Mouse (Mus musculus) right cerebral cortex, postnatal 36 days (tissue): Measurements from ENCODE around the gene Copz2.

Experiments
- DNase-seq, 2 experiments: peaks; one replicate each; pipeline ENCODE4 v3.0.0; 2022; ENCODE audit warnings: low spot score in 2 of 2, mixed read lengths in 1 of 2

Gene Copz2

DNA sequence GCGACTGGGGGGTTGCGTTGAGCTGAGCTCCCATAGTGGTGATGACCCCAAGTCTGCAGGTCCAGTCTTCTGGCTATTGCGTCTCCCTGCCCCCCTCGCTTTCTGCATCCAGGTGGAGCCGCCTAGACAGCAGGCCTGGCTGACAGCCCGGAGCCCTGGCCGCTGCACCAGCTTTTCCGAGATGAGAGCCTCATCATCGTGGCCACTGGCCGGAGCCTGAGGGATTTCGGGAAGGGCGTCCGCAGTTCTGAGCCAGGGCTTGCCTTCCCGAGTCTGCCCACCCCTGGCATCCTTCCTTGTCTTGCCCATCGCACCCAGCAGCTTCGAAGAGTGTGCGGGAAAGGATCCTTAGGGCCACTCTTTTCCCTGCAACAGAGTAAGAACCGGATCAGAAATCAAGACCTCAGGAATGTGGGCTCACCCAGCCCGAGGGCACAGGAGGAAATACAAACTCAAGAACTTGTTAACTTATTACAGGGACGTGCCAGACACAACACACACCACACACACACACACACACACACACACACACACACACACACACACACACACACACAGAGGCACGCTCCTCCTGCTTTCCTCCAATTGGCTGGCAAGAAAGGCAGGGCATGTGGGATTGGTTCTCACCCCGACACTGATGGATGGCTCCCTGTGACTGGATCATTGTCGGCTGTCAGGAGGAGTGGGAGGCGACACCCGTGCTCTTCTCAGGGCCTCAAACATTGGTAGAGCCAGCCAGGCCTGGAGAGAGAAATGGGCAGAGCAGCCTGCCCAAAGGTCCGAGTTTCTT lies 13.7 kb downstream of the Copz2 start:
- no peak for DNase-seq

DNA sequence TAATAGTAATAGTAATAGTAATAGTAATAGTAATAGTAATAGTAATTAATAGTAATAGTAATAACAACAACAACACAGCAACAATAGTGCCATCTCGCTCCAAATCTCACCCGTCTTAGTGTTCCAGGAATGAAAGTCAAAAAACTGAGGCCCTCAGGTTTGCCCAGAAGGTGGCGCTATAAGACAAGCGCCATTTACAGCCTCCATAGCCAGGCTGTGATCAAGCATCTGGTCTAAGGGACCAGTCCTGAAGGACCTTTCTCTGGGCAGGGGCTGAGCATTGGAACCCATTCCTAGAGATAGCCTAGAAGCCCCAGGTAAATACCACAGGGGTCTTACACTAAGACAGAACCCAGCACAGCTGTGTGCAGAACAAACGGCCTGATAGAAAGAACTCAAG lies 17.5 kb downstream of the Copz2 start:
- peak; percentile 44 to 51 for DNase-seq

DNA sequence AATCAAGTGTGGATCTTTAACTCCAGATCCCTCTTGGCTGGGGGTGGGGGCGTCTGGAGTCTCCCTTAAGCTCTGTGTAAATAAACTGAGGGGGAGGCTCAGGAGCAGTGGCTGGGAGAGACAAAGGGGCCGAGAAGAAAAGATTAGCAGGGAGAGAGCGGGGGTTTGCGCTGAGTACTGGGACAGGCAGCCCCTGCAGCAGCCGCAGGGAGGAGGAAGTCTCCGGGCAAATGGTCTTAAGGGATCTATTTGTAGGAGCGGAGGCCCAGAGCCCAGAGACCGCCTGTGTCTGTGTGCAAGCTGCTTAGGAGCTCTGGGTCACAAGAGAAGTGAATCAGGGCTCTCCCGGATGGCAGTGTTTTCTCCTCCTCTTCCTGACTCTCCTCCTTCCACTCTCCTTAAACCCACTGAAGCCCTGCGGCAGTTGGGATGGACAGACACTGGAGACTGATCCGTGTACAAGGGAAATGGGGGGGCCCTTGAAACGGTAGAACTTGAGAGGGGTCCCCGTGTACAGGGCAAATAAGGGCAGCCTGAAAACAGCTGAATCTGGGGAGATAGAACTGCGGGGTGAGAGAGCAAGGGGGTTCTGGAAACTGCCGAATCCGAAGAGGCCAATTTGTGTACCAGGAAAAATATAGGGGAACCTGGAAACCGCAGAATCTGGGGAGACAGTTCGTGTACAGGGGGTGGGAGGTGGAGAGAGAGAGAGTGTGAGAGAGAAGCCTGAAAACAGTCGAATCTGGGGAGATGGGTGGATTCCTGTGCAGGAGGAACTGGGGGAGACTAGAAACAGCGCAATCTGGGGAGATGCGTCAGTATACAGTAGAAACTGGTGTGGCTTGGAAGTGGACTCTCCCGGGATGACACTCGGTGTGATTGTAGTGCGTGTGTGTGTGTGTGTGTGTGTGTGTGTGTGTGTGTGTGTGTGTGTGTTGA lies 23.0 kb downstream of the Copz2 start:
- DNase-seq, result no peak

DNA sequence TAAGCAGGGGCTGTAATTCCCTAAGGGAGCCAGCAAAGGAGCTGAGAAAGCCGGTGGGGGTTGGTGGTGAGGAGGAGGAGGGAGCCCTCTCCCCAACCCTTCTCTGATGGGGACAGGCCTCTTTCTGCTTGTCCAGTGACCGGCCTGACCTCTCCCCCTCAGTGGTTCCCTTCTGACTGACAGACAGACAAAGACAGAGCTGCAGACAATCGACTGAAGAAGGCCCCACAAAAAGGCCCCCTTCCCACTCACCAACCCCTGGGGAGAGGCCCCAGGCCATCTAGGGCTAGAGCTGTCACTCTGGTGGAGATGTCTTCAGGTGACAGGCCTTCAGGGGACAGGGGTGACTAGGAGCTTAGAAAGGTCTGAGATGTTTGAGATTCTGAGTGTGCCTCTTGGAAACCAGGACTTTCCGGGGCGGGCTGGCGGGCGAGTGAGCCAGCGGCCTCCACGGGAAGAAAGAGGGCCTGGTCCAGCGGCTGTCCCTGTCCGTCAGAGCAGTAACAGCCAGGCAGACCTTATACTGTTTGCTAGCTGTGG lies 24.0 kb downstream of the Copz2 start:
- DNase-seq, result no peak

DNA sequence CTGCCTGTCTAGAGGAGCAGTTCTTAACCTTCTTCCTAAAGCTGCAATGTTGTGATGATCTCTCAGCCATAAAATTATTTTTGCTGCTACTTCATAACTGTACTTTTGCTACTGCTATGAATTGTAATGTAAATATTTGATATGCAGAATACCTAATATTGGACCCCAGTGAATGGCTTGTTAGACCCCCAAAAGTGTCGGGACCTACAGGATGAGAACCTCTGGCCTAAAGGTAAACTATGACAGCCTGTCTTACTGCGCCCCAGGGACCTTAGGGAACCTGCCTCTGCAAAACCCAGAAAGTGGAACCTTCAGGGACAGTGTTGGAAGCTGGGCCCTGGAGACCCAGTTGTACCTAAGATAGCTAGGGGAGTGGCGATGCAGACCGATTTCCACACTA lies 25.6 kb downstream of the Copz2 start:
- no peak for DNase-seq

DNA sequence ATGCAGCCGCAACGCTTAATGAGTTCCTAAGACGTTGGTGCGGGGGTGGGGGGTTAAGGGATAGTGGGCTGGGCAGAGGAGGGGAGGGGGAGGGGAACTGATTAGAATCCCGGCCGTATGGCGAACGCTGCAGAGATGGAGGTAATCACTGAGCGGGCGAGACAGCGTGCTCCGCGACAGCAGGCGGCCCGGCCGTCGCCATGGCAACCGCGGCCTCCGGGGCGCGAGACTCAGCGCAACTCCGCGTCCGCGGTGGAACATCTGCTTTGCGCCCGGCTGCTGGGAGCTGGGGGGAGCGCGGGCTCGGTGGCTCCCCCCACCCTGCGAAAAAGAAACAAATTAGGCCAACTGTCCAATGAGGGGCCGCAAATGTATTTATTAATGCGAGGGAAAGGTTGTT lies 26.1 kb downstream of the Copz2 start:
- DNase-seq, result peak; percentile 79 to 84

DNA sequence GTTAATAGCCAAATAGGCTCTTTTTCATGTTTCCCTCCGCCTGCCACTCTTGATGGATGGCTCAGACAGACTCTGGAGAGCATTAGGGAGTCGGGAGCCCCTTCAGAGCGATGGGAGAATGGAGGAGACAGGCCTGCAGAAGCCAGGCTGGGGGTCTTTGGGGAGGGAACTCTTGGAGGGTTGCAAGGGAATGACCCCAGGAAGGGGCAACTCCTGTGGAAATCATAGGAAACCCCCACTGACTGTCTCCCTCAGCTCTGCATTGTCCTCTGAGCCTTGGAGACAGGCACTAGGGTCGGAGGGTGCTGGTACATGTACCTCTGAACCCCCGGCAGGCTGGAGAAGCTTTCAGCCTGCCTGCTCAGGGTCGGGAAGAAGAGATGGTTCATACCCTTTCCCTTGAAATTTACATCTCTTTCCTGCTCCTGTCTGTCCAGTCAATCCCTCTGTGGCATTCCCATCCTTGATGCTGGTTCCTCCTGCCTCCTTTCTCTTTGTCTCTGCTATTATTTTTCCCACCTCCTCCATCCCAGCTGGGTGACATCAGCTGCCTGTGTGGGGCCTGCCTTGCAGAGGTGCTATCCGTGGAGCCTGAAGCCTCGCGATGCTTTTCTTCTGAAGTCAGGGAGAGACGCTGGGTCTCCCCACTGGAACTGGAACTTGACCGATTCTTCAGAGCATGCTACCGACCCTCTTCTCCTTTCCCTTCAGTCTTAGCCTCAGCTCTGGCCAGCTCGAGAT lies 26.8 kb downstream of the Copz2 start:
- no peak for DNase-seq

DNA sequence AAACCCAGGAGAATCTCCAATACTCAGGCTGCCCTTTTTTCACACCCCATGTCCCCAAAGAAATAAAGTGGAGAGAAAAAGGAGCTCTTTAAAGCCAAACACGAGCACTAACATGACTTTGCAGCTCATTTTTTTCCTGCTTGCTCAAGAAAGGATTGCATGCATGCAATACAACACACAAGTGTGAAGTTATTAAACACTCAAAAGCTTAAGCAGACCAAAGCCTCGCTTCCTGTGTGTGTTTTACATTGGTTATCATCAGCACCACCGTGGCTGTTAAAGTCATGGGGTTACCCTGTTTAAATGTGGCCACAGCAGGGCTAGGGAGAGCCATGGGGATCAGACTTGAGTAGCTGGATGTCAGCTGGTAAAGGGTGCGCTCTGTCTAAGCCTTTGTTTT lies 27.4 kb downstream of the Copz2 start:
- no peak for DNase-seq

DNA sequence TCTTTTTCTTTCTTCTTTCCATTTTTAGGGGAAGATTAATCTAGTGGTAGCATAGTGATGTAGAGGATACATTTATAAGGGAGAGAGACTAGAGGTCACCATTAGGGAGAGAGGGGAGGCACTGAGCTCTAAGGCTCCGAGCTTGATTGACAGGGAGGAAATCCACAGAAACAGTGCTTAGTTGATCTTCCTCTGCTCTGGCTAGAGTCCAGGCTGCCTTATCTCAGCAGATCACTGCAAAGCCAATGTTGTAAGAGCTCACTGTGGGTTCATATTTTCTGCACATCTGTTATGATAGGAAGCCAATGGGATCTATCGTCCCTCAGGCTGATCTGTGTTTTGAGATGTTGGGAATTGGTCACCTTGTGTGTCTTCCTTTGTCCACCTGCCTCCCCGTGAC lies 29.0 kb downstream of the Copz2 start:
- no peak for DNase-seq

DNA sequence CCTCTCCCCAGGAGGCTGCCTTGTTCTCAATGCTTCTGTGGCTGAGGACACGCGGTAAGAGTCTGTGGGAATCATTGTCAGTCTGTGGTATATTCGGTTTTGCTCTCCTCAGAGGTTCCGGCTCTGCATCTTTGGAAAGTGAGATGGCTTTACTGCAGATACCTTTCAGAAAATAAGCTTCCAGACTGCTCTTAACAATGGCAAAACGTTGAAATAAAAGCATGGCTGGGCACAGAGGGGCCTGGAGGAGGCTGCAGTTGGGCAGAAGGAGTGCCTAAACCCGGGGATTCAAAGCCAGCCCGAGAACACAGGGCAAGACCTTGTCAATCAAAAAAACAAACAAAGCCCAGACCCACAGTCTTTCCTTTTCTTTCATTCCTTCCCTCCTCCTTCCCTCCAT lies 29.7 kb downstream of the Copz2 start:
- no peak for DNase-seq

DNA sequence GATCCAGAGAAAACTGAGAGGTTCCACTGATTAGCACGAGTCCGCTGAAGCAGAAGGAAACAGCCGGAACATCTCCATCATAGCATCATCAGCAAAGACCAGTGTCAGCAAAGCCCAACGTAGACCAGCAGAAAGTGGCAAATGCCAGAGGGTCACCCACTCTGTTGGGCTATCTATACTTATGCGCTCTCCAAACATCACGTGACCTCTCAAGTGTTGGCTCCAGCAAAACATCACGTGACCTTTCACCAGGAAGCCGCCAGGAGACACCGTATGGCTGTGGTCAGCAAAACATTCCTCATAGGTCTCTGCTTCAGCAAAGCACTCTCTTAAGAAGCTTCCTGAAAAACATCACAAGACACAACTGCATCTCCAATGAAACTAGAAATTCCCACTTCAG lies 30.6 kb downstream of the Copz2 start:
- no peak for DNase-seq

DNA sequence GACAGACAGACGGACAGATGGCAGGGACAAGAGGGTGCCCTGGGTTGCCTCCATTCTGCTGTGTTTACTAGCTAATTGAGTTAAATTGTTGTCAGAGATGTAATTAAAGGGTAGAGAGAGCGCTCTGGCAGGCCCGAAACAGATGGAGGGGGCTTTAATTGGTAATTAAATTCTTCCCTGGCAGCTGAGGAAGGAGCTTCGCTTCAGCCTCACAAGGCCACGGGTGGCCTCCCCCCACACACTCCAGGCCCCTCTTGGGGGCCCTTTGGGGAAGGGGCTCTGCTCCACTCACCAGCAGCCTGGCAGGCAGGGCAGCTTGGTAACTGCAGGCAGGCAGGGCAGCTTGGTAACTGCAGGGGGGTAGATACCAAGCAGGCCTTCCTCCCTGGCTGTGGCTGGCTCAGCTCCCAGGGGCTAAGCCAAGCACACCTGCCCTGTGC lies 36.3 kb downstream of the Copz2 start:
- DNase-seq, result no peak

DNA sequence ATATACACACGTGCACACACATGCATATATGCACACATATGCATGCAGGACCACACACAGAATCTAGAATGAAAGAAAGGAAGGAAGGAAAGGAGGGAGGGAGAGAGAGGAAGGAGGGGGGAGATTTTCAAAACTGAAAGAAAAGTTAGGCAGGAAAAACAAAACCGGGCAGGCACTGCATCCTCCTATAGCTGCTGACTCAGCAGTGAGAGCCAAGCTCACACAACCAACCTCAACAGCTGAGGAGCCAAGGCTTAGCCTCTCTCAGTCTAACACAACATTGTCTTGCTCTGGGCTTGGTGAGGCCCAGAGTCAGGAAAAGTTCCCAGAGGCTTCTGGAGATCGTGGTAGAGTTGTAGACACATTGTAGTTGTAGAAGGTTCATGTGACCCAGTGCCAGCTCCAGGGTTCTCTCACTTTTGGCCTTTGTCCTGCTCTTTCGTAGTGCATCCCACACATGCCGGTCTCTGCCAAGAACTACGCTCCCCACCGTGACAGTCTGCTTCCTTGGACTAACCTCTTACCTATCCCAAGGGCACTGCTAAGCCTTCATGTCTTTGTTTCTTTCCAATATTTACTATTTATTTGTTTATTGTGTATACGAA lies 37.4 kb downstream of the Copz2 start:
- DNase-seq, result no peak

DNA sequence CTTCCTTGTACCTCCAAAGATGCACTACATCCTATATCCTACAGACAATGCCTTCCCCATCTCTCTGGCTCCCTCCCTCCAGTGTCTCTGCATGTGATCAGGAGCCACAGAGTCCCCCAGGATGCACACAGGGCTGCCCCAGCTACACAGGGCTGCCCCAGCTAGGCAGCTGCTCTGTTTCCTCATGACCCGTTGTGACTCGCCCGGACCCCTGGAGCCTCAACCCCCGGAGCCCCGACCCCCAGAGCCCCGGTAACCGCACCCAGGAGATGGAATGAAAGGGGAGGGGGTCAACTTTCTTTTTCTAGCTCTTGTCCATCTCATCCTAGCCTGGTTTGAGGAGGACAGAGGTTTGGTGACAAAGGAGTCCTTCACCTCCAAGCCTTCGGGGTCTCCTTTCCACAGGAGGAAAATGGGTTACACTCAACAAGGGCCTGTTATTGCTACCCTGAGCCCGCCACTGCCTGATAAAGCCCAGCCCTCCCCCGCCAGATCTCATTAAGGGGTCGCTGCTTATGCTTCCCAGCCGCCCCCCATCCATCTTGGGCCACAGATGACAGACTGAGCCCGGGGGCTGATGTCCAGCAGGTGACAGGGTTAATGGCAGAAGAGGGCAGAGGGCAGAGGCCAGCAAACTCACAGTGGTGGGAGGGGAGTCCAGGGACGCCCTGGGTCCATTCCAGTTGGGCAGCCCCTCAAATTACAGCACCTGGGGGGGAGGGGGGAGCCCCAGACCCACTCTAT lies 42.3 kb downstream of the Copz2 start:
- no peak for DNase-seq

DNA sequence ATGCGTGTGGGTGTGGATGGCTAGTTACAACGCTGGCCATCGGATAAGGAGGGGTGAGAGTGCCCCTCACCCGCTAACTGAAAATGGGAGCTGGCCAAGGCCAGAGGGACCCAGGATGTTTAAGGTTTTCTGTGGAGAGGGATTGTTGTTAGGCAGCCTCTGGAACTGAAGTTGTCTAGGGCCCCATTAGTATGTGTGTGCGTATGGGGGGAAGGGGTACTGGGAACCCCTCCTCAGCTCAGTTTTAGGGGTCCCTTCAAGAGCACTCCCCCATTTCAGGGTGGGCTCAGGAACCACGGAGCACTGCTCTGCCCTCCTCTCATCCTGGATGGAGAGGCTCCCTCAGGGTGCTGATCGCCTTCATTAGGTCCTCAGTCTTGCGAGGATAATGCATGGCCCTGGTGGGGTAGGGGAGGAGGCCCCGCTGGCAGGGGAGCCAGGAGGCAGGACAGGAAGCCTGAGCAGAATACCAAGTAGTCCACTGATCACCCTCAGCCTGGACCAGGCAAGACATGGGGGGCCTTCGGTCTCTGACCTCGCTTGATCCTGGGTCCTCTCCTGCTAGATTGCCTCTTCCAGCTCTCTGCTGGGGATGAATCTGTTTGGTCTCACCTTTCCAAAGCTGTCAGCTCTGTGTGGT lies 43.7 kb downstream of the Copz2 start:
- DNase-seq, result no peak

DNA sequence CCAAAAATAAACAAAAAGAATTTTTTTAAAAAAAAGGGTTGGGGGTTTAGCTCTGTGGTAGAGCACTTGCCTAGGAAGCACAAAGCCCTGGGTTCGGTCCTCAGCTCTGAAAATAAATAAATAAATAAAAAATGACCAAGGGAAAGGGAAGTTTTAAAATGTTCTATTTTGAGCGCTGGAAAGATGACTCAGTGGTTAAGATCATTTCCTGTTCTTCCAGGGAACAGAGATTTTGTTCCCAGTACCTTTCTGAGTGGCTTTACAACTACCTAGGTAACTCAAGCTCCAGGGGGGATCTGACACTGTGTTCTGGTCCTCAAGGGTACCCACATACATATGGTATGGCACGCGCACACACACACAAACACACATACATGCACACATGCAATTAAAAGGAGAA lies 46.2 kb downstream of the Copz2 start:
- no peak for DNase-seq

DNA sequence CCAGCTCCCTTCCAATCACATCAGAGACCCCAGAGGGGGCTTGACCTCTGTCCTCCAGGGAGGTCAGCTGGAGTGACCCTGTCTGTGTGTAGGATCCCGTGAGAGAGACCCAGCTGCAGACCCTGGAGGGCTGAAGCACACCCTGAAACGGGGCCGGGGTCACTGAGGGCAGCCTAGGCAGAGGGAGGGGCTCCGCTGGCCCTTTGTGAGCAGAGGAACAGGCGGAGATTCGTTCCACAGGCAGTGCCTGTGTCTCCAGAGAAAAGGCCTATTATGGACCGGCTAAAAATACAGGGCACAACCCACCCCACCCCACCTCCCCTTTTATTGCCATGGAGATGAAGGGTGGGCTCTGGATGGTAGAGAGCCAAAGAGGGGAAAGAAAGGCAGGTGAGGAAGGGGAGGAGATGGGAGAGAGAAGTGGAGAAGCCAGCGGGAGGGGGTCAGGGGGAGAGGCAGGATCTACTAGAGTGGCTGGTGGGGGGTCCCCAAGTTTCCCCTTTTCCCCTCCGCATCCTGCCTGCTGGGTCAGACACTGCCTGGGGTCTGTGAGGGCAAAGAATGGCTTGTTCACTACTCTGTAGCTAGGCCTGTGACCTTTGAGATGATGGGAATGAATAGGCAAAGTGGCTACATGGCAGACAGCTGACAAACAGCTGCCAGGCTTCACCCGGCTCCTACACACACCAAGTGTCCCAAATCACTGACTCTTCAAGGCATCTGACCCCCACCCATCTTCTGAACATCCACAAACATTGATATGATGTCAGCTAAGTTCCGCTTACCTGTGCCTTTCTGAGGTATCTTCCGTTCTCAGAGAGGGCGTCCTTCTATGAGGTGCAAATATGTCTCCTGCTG lies 50.0 kb downstream of the Copz2 start:
- no peak for DNase-seq

DNA sequence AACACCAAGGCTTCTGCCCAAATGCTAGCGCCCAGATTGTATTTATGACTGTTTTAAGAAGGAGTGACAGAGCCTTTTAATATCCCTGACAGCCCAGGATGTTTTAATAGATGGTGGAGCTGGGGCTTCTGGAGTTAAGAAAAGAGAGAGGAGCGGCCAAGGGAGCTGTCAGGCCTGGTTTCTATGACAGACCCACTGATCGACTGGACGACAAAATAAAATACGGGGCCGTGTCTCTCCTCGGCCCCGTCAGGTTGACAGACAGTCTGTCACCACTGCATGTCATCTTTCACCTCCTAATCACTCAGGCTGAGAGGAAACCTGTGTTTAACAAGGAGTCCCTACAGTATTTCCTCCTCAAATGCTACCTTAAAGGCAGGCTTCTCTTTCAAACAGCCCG lies 51.7 kb downstream of the Copz2 start:
- DNase-seq, result no peak
